Mouse (Mus musculus): ENCODE measurements around the gene Dis3l. TPM values are rescaled to one million over a fixed set of nuclear protein-coding genes. Genes with fewer than 3 reads are reported as not detected.
"Not testable (repeated sequence)": the region's sequence is repeated elsewhere in the genome, so short reads cannot be mapped to it uniquely, and the experiment has no call there.

Dis3l gene
- polyA plus RNA-seq, 1 experiment from 2014 or later = 22.5 TPM

GRCm38 (mm10) chr9:64312128-64312527 lies 29.0 kb downstream of the Dis3l start:
- no peaks in the 10 kb centered on the region for H3K9me3 ChIP-seq
- no peak overlapping the region for H3K4me2 ChIP-seq (replicated peaks)
- no peak overlapping the region for H3K4me3 ChIP-seq (replicated peaks)
- ATAC-seq = no peak
- WGBS = 29% methylated on average over 1 of the region's 1 CpGs
- H3K27ac ChIP-seq = no peak overlapping the region
- peaks cover 63% of the 10 kb centered on the region for H3K36me3 ChIP-seq
- H3K9ac ChIP-seq (replicated peaks) = no peak overlapping the region
- no peaks in the 10 kb centered on the region for H3K27me3 ChIP-seq
- no peaks in the 10 kb centered on the region for H3K4me1 ChIP-seq (replicated peaks)

DNA sequence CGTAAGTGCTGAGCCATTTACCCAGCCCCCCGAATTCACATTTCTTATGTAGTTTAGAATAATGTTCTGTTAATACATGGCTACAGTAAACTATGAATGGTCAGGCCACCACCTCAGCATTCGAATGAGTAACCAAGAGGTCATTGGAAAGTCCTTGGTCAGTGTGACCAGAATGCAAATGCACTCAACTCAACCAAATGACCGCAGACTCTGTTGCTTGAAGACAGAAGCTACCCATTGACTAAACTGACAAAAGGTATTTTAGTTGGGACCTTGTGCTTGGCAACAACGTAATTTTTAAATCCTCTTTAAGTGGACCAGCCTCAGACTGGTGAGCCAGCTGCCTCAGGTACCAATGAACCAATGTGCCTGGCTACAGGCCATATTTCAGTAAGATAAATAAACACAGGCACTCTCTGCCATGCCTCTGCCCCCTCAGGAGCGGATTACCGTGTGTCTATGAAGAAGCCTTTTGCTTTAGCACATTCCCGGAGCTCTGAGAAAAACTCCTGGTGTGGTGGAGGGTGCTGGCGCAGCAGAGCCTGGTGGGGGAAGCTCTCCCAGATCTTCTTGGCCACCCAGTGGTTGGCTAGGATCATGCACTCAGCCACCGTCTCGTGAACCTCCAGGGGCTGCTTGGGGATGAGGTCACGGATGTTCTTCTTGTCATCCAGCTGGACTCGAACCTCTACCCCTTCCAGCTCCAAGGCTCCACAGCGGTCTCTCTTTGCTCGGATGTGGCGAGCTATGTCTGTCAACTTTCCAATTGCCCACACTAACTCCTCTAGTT lies 29.9 kb downstream of the Dis3l start:
- peaks cover 68% of the 10 kb centered on the region for H3K36me3 ChIP-seq
- no peak overlapping the region for H3K4me3 ChIP-seq (replicated peaks)

DNA sequence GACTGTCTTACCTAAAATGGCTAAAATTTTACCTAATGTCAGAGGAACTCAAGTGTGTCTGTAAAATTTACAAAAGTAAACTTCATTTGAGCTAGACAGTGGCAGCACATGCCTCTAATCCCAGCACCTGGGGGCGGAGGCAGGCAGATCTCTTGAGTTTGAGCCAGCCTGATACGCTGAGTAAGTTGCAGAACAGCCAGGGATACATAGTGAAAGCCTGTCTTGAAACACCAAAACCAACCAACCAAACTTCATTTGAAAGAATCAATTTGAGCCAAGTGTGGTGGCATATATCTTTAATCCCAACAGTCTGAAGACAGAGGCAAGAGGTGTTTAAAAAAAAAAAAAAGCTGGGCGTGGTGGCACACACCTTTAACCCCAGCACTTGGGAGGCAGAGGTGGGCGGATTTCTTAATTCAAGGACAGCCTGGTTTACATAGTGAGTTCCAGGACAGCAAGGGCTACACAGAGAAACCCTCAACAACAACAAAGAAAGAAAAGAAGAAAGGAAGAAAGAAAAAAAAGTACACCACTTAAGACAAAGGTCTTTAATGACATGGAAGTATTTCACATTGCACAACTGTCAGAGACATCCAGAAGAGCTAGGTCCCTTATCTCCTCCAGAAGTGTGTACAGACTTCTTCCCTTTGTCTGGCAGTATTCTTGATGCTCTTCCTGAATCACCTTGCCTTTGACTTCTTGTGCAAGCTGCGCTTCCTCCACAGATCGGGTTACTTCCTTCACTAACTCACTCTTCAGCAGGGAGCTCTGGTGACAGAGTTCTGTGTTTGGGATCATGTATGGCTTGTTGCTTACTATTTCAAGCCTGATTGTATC lies 34.4 kb downstream of the Dis3l start:
- 88% methylated on average over 6 of the region's 6 CpGs for WGBS
- no peak overlapping the region for H3K4me2 ChIP-seq (replicated peaks)
- no peaks in the 10 kb centered on the region for H3K9me3 ChIP-seq
- no peak overlapping the region for H3K9ac ChIP-seq (replicated peaks)
- peaks cover 73% of the 10 kb centered on the region for H3K36me3 ChIP-seq
- H3K4me3 ChIP-seq (replicated peaks) = no peak overlapping the region
- no peaks in the 10 kb centered on the region for H3K4me1 ChIP-seq (replicated peaks)
- H3K27ac ChIP-seq = no peak overlapping the region
- no peaks in the 10 kb centered on the region for H3K27me3 ChIP-seq
- no peak for ATAC-seq

More for the DNA sequence above, 29.9 kb downstream of the Dis3l start:
- ATAC-seq = no peak
- Histone ChIP-seq H3K9me3 (no peaks in the 10 kb centered on the region), H3K27me3 (no peaks in the 10 kb centered on the region), H3K27ac (no peak overlapping the region), H3K4me2 (replicated peaks) (no peak overlapping the region), H3K9ac (replicated peaks) (no peak overlapping the region), H3K4me1 (replicated peaks) (no peaks in the 10 kb centered on the region)
- WGBS = 84% methylated on average over 16 of the region's 16 CpGs

DNA sequence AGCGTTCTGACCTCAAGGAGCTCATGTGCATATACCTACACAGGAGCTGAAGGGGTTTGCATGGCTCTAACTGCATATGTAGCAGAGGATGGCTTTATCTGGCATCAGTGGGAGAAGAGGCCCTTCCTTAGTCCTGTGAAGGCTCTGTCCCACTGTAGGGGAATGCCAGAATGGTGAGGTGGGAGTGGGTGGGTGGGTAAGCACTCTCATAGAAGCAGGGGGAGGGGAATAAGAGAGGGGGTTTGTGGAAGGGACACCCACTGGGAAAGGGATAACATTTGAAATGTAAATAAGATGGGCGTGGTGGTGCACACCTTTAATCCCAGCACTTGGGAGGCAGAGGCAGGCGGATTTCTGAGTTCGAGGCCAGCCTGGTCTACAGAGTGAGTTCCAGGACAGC lies 38.0 kb downstream of the Dis3l start:
- H3K36me3 ChIP-seq = peaks cover 67% of the 10 kb centered on the region
- 90% methylated on average over 4 of the region's 4 CpGs for WGBS
- H3K4me2 ChIP-seq (replicated peaks); H3K9me3 ChIP-seq; H3K9ac ChIP-seq (replicated peaks); H3K27me3 ChIP-seq; H3K4me3 ChIP-seq (replicated peaks); ATAC-seq; H3K27ac ChIP-seq; H3K4me1 ChIP-seq (replicated peaks): not testable (repeated sequence)

DNA sequence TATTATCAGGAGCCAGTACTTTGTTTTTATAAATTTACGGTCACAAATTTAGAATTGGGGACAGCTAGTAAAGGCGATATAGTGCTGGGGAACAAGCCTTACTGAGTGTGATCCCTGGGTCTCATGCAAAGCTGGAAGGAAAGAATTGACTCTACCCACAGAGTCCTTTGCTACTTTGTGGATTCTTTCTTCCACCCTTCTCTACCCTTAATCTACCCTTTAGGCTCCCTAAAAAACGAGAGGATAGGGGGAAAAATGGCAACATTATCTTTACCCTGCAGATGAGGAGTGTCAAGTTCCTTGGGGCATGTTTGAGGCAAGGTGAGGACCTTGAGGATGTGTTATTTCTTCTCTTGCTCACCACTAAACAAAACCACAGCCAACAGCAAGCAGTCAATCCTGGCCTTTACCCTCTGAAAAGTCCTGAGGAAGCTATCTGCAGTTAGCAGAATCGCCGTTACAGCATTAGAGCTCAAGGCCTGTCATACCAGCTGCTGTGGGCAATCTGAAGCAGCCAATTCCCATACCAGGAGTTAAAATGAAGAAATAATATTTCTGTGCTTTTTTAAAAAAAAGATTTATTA lies 58.6 kb downstream of the Dis3l start:
- no peaks in the 10 kb centered on the region for H3K9me3 ChIP-seq
- H3K4me2 ChIP-seq (replicated peaks) = peak overlapping the region; percentile 78
- H3K9ac ChIP-seq (replicated peaks) = peak overlapping the region; percentile 89
- no peak overlapping the region for H3K27ac ChIP-seq
- H3K27me3 ChIP-seq = no peaks in the 10 kb centered on the region
- ATAC-seq = no peak
- H3K36me3 ChIP-seq = no peaks in the 10 kb centered on the region
- WGBS = 76% methylated on average over 5 of the region's 5 CpGs
- H3K4me3 ChIP-seq (replicated peaks) = peak overlapping the region; percentile 79
- peaks cover 9% of the 10 kb centered on the region for H3K4me1 ChIP-seq (replicated peaks)

DNA sequence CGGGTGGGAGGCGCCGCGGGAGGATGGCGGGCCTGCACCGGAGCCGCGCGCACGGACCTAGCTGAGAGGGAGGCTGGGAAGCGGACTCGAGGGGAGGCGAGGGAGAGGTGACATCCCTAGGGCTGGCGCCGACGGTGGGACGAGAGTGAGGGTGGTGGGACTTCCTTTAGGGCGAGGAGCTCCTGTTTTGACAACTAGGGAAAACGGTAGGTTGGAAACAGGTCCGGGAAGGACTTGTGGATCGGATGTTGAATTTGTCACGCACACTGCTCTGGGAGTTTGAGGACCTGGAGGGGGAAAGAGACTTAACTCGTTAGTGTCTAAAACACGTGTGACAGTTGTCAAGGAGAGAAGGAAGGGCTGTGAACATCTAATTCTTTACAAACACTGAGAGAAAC lies 59.3 kb downstream of the Dis3l start:
- Histone ChIP-seq H3K36me3 (no peaks in the 10 kb centered on the region), H3K4me2 (replicated peaks) (peak overlapping the region; percentile 78), H3K9ac (replicated peaks) (peak overlapping the region; percentile 89), H3K27me3 (no peaks in the 10 kb centered on the region), H3K27ac (peak overlapping the region; percentile 77), H3K9me3 (no peaks in the 10 kb centered on the region), H3K4me3 (replicated peaks) (peak overlapping the region; percentile 79), H3K4me1 (replicated peaks) (peaks cover 9% of the 10 kb centered on the region)
- ATAC-seq = peak; percentile 94
- WGBS = under 1% methylated on average over 24 of the region's 24 CpGs

DNA sequence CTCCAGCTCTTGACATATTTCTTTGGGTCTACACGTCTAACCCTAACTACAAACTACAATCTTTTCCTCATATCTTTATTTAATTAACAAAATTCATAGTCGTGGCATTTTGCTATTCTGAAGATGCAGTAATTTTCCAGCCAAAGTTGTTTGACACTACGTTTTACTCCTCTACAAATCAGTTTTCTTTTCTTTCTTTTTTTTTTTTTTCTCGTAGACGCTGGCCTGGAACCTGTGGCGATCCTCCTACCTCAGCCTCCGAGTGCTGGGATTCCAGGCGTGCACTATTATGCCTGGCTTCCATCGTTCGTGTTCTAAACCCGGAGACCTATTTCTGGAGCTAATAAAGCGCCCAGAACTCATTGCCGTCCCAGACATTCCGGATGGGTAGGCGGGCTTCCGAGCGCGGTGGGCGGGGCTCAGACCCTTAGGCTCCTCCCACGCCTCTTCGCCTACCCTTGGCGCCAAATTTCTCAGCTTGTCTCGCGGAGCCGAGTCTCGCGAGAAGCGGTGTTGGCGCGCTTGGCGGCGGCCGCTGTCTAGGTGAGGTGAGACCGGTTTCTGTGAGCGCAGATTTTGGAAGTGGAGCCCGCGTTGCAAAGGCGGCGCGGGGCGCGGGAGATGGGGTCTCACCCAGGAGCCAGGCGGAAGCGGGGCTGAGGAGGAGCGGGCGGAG lies 59.8 kb downstream of the Dis3l start, which contains the start of gene Tipin:
TSS of gene Tipin (plus strand) at position 477 of the 676 bp plus-strand sequence.
- Histone ChIP-seq H3K4me1 (replicated peaks) (peaks cover 9% of the 10 kb centered on the region), H3K27me3 (no peaks in the 10 kb centered on the region), H3K9me3 (no peaks in the 10 kb centered on the region), H3K27ac (peak within 1 kb of the TSS; percentile 77), H3K4me2 (replicated peaks) (peak within 1 kb of the TSS; percentile 78), H3K4me3 (replicated peaks) (peak within 1 kb of the TSS; percentile 79), H3K9ac (replicated peaks) (peak within 1 kb of the TSS; percentile 89), H3K36me3 (no peaks in the 10 kb centered on the region)
- peak; percentile 96 for ATAC-seq
- WGBS = 3% methylated on average over 46 of the region's 46 CpGs

DNA sequence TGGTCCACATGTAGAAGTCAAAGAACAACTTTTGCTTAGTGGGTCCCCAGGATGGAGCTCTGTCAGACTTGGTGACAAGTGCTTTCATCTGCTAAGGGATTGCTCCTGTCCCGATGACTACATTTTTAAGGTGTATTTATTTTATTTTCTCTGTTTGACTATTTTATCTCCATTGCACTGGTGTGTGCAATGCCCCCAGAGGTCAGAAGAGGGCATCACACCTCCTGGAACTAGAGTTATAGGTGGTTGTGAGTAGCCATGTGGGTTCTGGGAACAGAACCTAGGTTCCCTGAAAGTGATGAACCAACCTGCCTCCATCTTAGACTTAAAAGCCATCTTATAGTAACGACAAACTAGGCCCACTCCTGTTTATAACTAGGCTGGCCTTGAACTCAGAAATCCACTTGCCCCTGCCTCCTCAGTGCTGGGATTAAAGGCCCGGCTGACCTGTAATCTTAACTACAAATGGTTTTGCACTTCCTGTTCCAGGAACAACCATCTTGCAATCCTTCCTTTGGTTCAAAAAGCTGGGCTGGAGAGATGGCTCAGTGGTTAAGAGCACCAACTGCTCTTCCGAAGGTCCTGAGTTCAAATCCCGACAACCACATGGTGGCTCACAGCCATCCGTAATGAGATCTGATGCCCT lies 62.3 kb downstream of the Dis3l start:
- WGBS = 95% methylated on average over 6 of the region's 6 CpGs

GRCm38 (mm10) chr9:64277706-64278105 lies 63.4 kb downstream of the Dis3l start:
- H3K9ac ChIP-seq (replicated peaks) = no peak overlapping the region
- 72% methylated on average over 8 of the region's 8 CpGs for WGBS
- H3K4me1 ChIP-seq (replicated peaks) = peaks cover 9% of the 10 kb centered on the region
- H3K9me3 ChIP-seq = no peaks in the 10 kb centered on the region
- no peaks in the 10 kb centered on the region for H3K27me3 ChIP-seq
- no peak overlapping the region for H3K27ac ChIP-seq
- no peak for ATAC-seq
- no peak overlapping the region for H3K4me2 ChIP-seq (replicated peaks)
- H3K36me3 ChIP-seq = no peaks in the 10 kb centered on the region
- H3K4me3 ChIP-seq (replicated peaks) = no peak overlapping the region

More for the DNA sequence above, 62.3 kb downstream of the Dis3l start:
- H3K4me2 ChIP-seq (replicated peaks) = no peak overlapping the region
- H3K36me3 ChIP-seq = no peaks in the 10 kb centered on the region
- ATAC-seq = no peak
- no peak overlapping the region for H3K9ac ChIP-seq (replicated peaks)
- H3K9me3 ChIP-seq = no peaks in the 10 kb centered on the region
- H3K4me1 ChIP-seq (replicated peaks) = peaks cover 9% of the 10 kb centered on the region
- H3K4me3 ChIP-seq (replicated peaks) = no peak overlapping the region
- no peaks in the 10 kb centered on the region for H3K27me3 ChIP-seq
- no peak overlapping the region for H3K27ac ChIP-seq

DNA sequence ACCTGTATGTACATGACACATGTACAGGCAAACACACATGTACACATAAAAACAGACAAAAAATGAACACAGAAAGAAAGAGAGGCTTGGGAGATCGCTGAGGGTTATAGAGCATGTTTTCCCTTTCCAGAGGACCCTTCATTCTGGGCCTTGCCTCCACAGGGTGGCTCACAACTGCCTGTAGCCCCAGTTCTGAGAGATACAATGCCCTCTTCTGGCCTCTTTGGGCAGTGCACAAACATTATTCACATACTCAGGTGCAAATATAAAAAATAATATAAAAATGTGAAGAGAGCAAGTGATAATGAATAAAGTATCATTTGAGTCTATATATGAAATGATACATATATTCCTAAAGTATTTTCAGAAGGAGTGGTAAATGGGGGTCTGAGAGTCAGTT lies 66.2 kb downstream of the Dis3l start:
- H3K9me3 ChIP-seq = no peaks in the 10 kb centered on the region
- ATAC-seq = no peak
- no peak overlapping the region for H3K27ac ChIP-seq
- H3K4me1 ChIP-seq (replicated peaks) = no peaks in the 10 kb centered on the region
- H3K27me3 ChIP-seq = no peaks in the 10 kb centered on the region
- no peaks in the 10 kb centered on the region for H3K36me3 ChIP-seq
- no peak overlapping the region for H3K9ac ChIP-seq (replicated peaks)
- 45% methylated on average over 1 of the region's 1 CpGs for WGBS
- H3K4me2 ChIP-seq (replicated peaks) = no peak overlapping the region
- no peak overlapping the region for H3K4me3 ChIP-seq (replicated peaks)

DNA sequence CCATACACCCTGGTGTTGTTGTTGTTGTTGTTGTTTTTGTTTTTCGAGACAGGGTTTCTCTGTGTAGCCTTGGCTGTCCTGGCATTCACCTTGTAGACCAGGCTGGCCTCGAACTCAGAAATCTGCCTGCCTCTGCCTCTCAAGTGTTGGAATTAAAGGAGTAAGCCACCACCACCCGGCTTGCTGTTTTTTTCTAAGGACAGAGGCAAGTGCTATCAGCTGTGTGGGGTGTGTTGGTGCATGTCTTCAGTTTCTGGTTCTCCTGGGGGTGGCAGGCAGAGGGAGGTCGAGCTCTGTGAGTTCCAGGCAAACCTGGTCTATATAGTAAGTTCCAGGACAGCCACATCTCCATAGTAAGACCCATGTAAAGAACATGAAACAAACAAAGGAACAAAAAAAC lies 66.8 kb downstream of the Dis3l start:
- no peak overlapping the region for H3K4me3 ChIP-seq (replicated peaks)
- no peaks in the 10 kb centered on the region for H3K36me3 ChIP-seq
- H3K4me1 ChIP-seq (replicated peaks) = no peaks in the 10 kb centered on the region
- H3K9ac ChIP-seq (replicated peaks) = no peak overlapping the region
- no peak overlapping the region for H3K4me2 ChIP-seq (replicated peaks)
- H3K27ac ChIP-seq = no peak overlapping the region
- ATAC-seq = no peak
- no peaks in the 10 kb centered on the region for H3K9me3 ChIP-seq
- no peaks in the 10 kb centered on the region for H3K27me3 ChIP-seq
- 80% methylated on average over 4 of the region's 4 CpGs for WGBS
